Mouse (Mus musculus) embryonic fibroblast, embryonic 13.5 days (primary cell): ENCODE measurements at regions not wholly inside any gene's neighbourhood (a gene's known extent, or its start where the extent isn't known, plus 50 kb on each side); places are given as distances from the start of the nearest gene placed in this dataset.

Experiments
- CTCF ChIP-seq: IDR thresholded peaks from 2 replicates; pipeline ENCODE4 v1.5.1; 2011; ENCODE audit warnings: mild to moderate bottlenecking, control low read depth, low read length, moderate library complexity, borderline replicate concordance; ENCODE audit not compliant: insufficient read depth
- POLR2A ChIP-seq: IDR thresholded peaks from 2 replicates; pipeline ENCODE4 v1.6.1; 2011; ENCODE audit warnings: low read depth, mild to moderate bottlenecking, control low read depth, low read length, moderate library complexity

- no peak for TF ChIP-seq CTCF
- no peak for TF ChIP-seq POLR2A
Observed at GRCm38 (mm10) chr4:97236384-97236783, 53.4 kb upstream of the Gm10192 start.
